Mouse (Mus musculus) retina, embryonic 14.5 days (tissue): ENCODE results near the gene Pvr.
A peak's percentile ranks its signal among the peaks of the same experiment; 100 is the strongest.

Experiments
- DNase-seq: peaks from one replicate; pipeline ENCODE4 v3.0.0-alpha.2; 2015; ENCODE audit warnings: low spot score

Gene Pvr

GRCm38 (mm10) chr7:19920506-19921261, at the start of gene Pvr:
Gene Pvr, minus strand, starts transcription at chr7:19921160.
- DNase-seq: peak; percentile 66

DNA sequence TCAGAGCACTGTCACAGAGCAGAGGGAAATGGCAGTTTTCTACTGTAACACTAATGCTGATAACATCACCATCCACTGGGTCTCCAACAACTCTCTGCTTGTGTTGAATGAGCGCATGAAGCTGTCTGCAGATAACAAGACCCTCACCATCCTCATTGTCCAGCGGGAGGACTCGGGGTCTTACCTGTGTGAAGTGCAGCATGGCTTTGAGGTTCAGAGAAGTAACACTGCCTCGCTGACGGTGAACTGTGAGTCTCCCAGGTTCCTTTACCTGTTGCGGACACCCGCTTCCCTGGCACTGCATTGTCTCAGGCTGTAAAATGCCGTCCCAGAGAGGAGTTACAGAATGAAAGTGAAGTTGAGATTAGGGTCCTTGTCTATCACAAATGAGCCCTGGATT, 49.2 kb upstream of the Pvr start:
- DNase-seq: no peak

DNA sequence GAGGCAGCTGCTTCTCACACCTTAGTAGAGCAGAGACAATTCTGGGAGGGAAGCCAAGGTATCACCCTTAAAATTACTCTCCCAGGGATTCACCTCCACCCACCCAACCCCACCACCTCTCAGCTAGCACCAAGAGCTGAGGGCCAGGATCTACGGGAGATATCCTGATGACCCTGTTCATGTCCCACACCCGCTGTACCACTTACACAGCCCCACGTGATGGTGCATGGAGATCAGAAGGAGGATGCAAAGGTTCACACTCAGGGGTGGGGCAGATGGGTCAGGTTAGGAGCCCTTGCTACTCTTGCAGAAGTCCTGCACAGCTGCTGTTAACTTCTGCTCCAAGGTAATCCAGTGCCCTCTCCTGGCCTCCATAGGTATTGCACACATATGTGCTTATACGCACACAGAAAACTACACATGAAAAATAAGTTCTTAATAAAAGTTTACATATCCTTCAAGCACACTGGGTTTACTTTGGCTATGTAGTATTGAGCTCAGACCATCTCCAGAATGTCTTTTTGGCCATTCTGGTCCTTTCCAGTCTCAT, 48.7 kb upstream of the Pvr start:
- DNase-seq: no peak

- DNase-seq: no peak
These were observed 48.1 kb upstream of the Pvr start for GRCm38 (mm10) chr7:19969106-19969505.

DNA sequence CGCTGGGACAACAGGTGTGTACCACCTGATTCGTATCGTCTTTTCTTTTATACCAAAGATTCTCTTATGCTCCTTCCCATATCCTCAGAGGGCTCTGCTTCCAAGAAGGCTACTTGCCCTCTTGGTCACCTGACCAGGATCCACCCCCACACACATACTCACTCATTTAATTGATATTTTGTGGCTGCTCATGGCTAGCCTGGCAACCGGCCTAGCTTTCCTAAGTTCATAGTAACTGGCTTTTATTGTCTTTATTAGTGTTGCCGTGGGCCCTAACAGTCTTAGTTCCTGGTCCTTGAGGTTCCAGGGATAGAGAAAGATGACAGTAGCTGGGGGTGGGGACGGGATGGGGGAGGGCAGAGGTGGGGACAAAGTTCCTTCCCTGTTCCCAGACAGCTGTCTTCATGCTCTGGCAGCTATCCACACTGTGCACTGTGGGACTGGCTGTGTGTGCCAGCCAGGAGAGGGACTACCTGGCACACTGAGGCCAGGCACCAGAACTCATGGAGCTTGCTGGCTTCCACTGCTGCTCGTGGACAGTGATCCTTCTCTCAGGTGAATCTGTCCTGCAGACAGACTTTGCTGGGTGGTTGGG, 44.1 kb upstream of the Pvr start, which contains the start of gene Ceacam20:
Gene Ceacam20, plus strand, starts transcription at position 428 of the 595 bp plus-strand sequence.
- no peak for DNase-seq

DNA sequence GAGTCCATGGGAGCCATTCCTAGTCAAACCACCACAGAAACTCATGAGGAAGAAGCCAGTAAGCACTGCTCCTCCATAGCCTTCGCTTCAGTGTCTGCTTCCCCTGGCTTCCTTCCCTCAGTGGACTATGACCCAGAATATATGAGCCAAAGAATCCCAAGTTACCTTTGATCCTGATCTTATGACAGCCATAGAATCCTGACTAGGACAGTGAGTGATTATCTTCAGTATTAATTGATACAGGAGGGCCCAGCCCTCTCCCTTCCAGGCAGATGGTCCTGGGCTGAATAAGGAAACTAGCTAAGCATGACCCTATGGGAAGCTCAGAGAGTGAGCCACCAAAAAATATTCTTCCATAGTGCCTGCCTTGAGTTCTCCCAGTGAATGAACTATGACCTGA, 41.5 kb upstream of the Pvr start:
- DNase-seq: no peak

GRCm38 (mm10) chr7:19956341-19956781, 35.4 kb upstream of the Pvr start:
- peak; percentile 96 for DNase-seq

GRCm38 (mm10) chr7:19955861-19956260, 34.9 kb upstream of the Pvr start:
- no peak for DNase-seq

GRCm38 (mm10) chr7:19953054-19953453, 32.1 kb upstream of the Pvr start:
- DNase-seq: peak; percentile 25

GRCm38 (mm10) chr7:19952320-19952986, 31.5 kb upstream of the Pvr start:
- peak; percentile 39 for DNase-seq

DNA sequence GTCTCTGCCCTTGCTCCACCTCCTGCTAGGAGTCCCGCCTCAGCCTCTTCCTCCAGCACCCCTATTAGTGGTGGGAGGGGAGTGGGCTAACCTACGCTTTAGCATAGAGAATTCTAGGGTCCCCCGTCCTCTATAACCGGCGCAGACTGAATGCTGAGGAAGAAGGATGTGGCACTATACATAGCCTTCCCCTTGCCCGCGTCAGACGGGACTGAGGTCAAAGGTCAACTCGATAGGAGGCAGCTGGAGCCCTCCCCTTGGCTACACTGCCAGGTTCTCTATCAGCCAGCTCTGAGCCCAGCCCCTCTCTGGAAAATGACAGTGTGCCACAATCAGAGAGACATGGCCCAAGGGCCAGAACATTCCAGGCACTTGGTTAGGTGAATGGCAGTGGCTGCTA, 29.6 kb upstream of the Pvr start, which contains the start of gene Igsf23:
Gene Igsf23, minus strand, starts transcription at position 168 of the 400 bp plus-strand sequence.
- no peak for DNase-seq

DNA sequence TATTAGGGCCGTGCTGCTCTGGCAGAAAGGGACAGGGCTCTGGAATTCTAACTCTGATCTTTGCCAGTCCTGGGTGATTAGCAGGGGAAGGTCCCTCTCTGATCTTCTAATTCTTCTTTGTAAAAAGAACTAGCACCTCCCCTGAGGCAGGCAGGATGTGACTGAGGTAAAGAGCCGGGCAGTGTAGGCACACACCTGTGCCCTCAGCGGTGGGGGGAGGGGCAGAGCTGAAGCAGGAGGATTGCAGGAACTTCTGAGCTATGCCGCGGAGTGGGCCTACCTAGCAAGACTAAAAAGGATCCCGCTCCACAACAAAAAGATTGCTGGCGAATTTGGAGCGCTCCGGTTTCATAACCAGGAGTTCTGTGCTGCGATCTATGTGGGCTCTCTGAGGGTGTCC, 29.0 kb upstream of the Pvr start:
- DNase-seq: no peak

DNA sequence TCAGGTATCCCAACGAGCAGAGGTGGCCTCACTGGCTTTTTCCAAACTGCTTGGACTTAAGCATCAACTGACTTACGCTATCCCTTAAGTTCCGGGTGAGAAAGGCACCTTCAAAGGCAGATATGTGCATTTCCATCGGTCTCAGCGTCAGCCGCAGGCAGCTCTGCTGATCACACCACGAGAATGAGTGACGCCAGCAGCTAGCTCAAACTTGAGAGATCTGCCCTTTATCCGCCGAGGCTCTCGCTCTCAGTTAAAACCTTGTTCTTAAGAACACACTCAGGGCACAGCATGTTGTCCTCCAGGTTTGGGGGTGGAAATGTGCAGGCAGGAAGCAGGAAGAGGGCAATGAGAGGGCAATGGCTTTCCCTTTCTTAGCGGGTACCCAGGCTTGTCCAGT, 28.0 kb upstream of the Pvr start:
- no peak for DNase-seq

GRCm38 (mm10) chr7:19945821-19946515, 25.0 kb upstream of the Pvr start:
- DNase-seq: no peak

DNA sequence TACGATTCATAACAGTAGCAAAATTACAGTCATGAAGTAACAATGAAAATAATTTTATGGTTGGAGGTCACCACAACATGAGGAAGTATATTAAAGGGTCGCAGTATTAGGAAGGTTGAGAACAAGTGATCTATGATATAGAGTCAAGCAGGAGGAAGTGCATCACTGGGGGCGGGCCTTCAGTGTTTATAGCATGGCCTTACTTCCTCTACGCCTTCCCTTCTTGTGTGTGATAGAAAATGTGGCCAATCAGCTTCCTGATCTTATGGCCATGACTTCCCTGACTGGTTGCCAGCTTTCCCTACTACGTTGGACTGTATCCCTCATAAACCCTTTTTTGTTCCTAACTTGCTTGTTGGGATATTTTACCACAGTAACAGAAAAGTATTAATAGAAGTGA, 24.2 kb upstream of the Pvr start:
- DNase-seq: no peak

DNA sequence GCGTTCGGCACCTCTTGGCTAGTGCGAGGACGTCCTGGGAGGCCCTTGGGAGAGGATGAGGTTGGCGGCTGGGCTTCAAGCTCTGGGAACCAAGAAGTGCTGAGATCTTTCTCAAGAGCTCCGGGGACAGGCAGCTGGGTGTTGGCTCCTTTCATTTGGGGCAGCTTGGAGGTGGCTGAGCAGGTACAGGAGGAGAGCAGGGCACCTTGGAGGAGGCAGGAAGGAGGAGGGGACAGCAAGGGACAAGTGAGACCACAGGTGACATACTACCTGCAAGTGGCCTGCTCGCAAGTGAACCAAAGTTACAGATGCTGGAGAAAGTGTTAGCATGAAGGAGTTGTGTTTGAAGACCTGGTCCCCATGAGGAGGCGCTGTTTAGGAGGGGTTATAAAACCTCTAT, 23.7 kb upstream of the Pvr start:
- DNase-seq: no peak

DNA sequence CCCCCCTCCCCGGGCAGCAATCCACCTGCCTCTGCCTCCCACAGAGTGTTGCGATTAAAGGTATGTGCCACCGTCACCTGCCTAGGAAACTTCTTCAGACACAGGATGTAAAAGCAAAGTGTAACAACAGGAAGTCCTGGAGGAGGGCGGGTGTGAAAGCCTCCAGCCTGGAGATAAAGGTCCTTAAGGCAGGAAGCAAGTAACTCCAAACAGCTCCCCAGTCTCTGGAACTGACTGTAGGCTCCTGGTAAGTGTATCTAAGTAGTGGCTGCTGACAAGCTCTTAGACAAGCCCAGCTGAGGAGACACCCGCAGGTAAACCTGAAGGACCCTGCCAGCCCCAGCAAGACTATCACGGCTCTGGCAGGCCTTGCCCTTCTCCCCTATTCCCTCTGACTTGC, 19.3 kb upstream of the Pvr start:
- no peak for DNase-seq

DNA sequence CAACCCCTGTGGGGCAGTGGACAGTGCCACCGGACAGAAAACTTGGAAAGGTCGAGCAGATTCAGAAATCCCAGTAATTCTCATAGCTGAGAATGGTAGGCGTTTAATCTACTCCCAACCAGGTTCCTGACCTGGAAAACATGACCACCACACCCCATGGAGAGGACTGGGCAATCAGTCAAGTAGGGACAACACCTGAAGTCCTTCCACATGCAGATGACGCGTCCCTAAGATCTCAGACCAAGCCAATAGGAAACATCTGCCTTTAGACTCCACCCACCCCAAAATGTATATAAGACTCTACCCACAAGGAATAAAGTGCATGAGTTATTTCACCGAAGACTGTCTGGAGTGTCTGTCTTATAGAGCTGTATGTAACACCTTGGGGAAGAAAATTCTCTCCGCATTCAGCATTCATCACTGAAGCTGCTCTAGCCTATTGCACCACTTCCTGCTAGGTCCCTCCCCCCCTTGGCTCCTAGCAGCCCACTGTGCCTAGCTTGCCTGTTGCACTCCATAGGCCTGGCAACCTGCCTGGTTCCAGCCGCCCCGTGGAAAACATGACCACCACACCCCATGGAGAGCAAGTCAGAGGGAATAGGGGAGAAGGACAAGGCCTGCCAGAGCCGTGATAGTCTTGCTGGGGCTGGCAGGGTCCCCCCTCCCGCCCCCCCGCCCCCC, 18.7 kb upstream of the Pvr start:
- no peak for DNase-seq

GRCm38 (mm10) chr7:19937229-19937821, 16.4 kb upstream of the Pvr start:
- no peak for DNase-seq

DNA sequence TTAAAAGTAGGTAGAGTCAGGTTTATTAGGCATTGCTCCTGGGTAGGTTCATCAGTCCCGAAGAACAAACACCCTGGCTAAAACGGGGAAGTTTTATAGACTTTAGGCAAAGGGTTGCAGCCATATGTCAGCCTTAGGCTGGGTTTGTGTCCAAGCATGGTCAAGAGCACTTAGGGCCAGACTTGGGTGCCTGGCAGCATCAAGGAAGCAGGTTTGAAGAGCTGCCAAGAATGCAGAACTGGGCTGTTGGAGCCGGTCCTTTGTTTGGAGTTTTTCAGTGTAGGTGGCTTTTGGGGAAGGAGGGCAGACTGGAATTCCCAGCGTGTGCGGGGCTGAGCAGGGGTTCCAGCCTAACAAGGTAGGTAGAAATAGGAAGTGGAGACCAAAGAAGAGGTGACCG, 15.0 kb upstream of the Pvr start:
- DNase-seq: no peak

DNA sequence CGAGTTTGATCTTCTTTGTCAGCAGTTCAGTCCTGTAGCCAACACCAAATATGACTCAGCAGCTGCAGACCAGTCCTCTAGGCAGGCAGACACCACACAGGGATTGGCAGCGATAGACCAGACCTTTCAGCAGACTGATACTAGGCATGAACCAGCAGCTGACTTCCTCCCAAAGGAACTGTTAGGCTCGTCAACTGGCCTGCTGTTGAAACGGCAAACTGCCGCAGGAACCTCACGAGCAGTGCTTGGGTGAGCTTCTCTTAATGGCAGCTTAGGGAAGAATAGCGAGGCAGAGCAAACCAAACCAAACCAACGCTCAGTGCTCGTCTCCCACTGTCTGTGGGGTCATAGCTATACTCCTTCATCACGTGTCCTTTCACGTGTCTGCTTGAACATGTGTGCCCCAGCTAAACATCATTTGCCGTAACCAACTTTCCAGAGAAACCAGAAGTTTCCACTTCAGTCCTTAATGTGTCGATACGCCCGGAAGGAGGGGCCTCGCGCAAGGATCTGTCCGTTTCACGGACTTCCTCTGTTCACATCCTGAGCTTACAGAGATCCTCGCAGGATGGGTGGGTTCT, 14.3 kb upstream of the Pvr start:
- no peak for DNase-seq
